Mouse (Mus musculus) liver, adult (tissue): ENCODE data around the gene Il25.

Experiments used
- GATA4 ChIP-seq: IDR thresholded peaks from 2 replicates; pipeline ENCODE4 v1.6.1; 2014; ENCODE audit warnings: mild to moderate bottlenecking, low read length; ENCODE audit not compliant: insufficient replicate concordance

The Il25 gene

GRCm38 (mm10) chr14:54959197-54959596 lies 26.7 kb downstream of the Il25 start:
- TF ChIP-seq GATA4 = no peak

- no peak for TF ChIP-seq GATA4
Observed at GRCm38 (mm10) chr14:54960769-54961168, 28.3 kb downstream of the Il25 start.

GRCm38 (mm10) chr14:54961487-54961886 lies 29.0 kb downstream of the Il25 start:
- TF ChIP-seq GATA4 = no peak

GRCm38 (mm10) chr14:54962714-54963113 lies 30.2 kb downstream of the Il25 start:
- no peak for TF ChIP-seq GATA4

GRCm38 (mm10) chr14:54963727-54964126 lies 31.2 kb downstream of the Il25 start:
- TF ChIP-seq GATA4 = no peak

- no peak for TF ChIP-seq GATA4
Observed at GRCm38 (mm10) chr14:54965044-54965443, 32.5 kb downstream of the Il25 start.

- no peak for TF ChIP-seq GATA4
Observed at GRCm38 (mm10) chr14:54965631-54966030, 33.1 kb downstream of the Il25 start.

- TF ChIP-seq GATA4 = no peak
Observed at GRCm38 (mm10) chr14:54966320-54966977, 34.0 kb downstream of the Il25 start, which contains the start of gene Myh6. Gene Myh6, minus strand, starts transcription at chr14:54966927.

- no peak for TF ChIP-seq GATA4
Observed at GRCm38 (mm10) chr14:54967874-54968273, 35.4 kb downstream of the Il25 start.

- no peak for TF ChIP-seq GATA4
Observed at GRCm38 (mm10) chr14:54968344-54968743, 35.8 kb downstream of the Il25 start.

- no peak for TF ChIP-seq GATA4
Observed at GRCm38 (mm10) chr14:54974068-54974791, 41.7 kb downstream of the Il25 start.

GRCm38 (mm10) chr14:54976633-54977032 lies 44.1 kb downstream of the Il25 start, which contains the start of gene Gm17428:
Gene Gm17428, plus strand, starts transcription at chr14:54976933.
- TF ChIP-seq GATA4 = no peak

- TF ChIP-seq GATA4 = no peak
Observed at GRCm38 (mm10) chr14:54978664-54979063, 46.2 kb downstream of the Il25 start.

- TF ChIP-seq GATA4 = no peak
Observed at GRCm38 (mm10) chr14:54981934-54982333, 49.4 kb downstream of the Il25 start.
